Mouse (Mus musculus) thymus, adult 2 months (tissue): Measurements from ENCODE around the gene Mrtfa. TPM values are rescaled to one million over a fixed set of nuclear protein-coding genes. Genes with fewer than 3 reads are reported as not detected.

Experiments used
- DNase-seq: peaks from one replicate; pipeline ENCODE4 v3.0.0; 2021
- H3K27ac ChIP-seq: fragments of 200-500 bp; 2 replicates; pipeline ENCODE4 v1.5.1; 2012; ENCODE audit warnings: low read length, control low read depth; ENCODE audit not compliant: control insufficient read depth, insufficient read depth
- H3K27me3 ChIP-seq: fragments of 200-500 bp; 2 replicates; pipeline ENCODE4 v1.6.1; 2012; ENCODE audit warnings: mild to moderate bottlenecking, low read length, moderate library complexity, mixed read lengths; ENCODE audit not compliant: control insufficient read depth, insufficient read depth
- H3K36me3 ChIP-seq: fragments of 200-500 bp; 2 replicates; pipeline ENCODE4 v1.6.1; 2012; ENCODE audit warnings: mild to moderate bottlenecking, low read length, moderate library complexity; ENCODE audit not compliant: control insufficient read depth, insufficient read depth
- H3K4me1 ChIP-seq: fragments of 200-500 bp; replicated peaks from 2 replicates; pipeline ENCODE4 v1.6.1; 2012; ENCODE audit warnings: low read length; ENCODE audit not compliant: control insufficient read depth, insufficient read depth
- H3K4me3 ChIP-seq: fragments of 200-500 bp; 2 replicates; pipeline ENCODE4 v1.5.1; 2012; ENCODE audit warnings: mild to moderate bottlenecking, low read length, control low read depth, moderate library complexity; ENCODE audit not compliant: control insufficient read depth, insufficient read depth
- CTCF ChIP-seq: fragments of 200-500 bp; IDR thresholded peaks from 2 replicates; pipeline ENCODE4 v1.5.1; 2012; ENCODE audit warnings: mild to moderate bottlenecking, control low read depth, low read length, moderate library complexity, borderline replicate concordance; ENCODE audit not compliant: control insufficient read depth, poor library complexity, insufficient read depth; ENCODE audit errors: extremely low read depth
- POLR2A ChIP-seq: fragments of 200-500 bp; IDR thresholded peaks from 2 replicates; pipeline ENCODE4 v1.6.1; 2012; ENCODE audit warnings: mild to moderate bottlenecking, low read length, control low read depth, moderate library complexity; ENCODE audit not compliant: control insufficient read depth, poor library complexity, insufficient read depth; ENCODE audit errors: extremely low read depth
- WGBS: fragments of 180-500 bp; shearing (Covaris S2); methylation state at CpG from one replicate; pipeline ENCODE4 v1.1.7; 2018; 5-methylcytosine and 5-hydroxymethylcytosine counted together
- polyA plus RNA-seq: library from polyadenylated mRNA; depleted of rRNA; stranded (reverse); fragments of >200 nt; gene quantifications from 2 replicates; pipeline ENCODE4 v1.2.3, GENCODE M21; 2012

Gene Mrtfa
- polyA plus RNA-seq, 1 experiment: 114 TPM

DNA sequence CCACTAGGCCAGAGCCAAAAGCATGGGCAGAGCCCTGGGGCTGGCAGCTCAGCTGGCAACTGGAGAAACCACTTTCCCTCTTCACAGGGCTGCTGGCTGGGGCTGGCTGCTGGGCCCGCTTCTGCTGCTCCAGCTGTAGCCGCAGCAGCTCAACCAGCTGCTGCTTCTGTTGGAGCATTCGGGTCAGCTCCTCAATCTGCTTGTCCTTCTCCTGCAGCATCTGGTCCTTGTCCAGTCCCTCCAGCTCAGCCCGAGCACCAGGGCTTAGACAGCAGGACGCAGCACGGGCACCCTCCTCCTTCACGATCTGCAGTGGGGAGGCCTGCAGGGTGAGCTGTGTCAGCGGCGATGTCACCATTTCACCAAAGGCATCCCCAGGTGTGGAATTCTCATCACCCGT is 174.1 kb downstream of the Mrtfa start:
- no peaks in the 10 kb centered on the region for H3K4me1 ChIP-seq
- DNase-seq: no peak
- no peaks in the 10 kb centered on the region for H3K27me3 ChIP-seq
- no peak for TF ChIP-seq POLR2A
- no peak for TF ChIP-seq CTCF
- H3K4me3 ChIP-seq: no peak overlapping the region
- no peak overlapping the region for H3K27ac ChIP-seq
- peaks cover 69% of the 10 kb centered on the region for H3K36me3 ChIP-seq
- 96% methylated on average over 10 of the region's 10 CpGs for WGBS

DNA sequence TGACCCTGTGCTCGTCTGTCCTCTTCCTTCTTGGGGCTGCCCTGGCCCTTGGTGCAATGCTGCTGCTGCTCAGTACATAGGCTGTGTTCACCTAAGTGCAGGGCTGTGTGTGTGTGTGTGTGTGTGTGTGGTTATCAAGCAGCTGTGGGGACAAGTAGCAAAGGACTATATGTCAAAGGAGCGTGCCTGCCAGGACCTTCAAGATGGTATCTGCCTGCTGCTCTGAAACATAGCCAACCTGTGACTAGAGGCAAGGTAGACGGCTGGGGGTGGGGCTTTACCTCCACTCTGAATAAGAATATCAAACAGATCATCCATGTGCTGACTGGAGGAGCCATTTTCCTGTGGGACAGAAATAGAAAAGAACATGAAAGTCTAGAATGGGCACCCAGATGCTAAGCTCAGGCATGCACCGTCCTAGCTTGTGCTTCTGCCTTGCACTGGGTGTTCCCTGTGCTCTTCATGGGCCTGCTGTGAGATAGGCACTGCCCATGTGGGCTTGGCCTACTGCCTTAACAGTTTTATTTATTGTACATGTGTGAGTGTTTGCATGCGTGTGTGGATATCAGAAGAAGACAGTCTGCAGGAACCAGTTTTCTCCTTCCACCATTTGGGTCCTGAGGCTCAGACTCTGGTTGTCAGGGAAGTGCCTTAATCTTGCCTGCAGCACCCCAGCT is 175.4 kb downstream of the Mrtfa start:
- WGBS: 91% methylated on average over 5 of the region's 5 CpGs
- Histone ChIP-seq H3K27me3 (no peaks in the 10 kb centered on the region), H3K36me3 (peaks cover 56% of the 10 kb centered on the region), H3K4me3 (no peak overlapping the region), H3K27ac (no peak overlapping the region), H3K4me1 (no peaks in the 10 kb centered on the region)
- no peak for DNase-seq
- TF ChIP-seq CTCF (no peak), POLR2A (no peak)

GRCm38 (mm10) chr15:81013186-81013585 is 177.4 kb downstream of the Mrtfa start:
- 95% methylated on average over 7 of the region's 7 CpGs for WGBS

GRCm38 (mm10) chr15:81012359-81012758 is 178.2 kb downstream of the Mrtfa start:
- Histone ChIP-seq H3K27me3 (no peaks in the 10 kb centered on the region), H3K4me3 (no peak overlapping the region), H3K36me3 (peaks cover 30% of the 10 kb centered on the region), H3K27ac (no peak overlapping the region), H3K4me1 (no peaks in the 10 kb centered on the region)
- TF ChIP-seq POLR2A (no peak), CTCF (no peak)
- 95% methylated on average over 4 of the region's 4 CpGs for WGBS
- DNase-seq: no peak

More at GRCm38 (mm10) chr15:81013186-81013585, 177.4 kb downstream of the Mrtfa start:
- Histone ChIP-seq H3K27ac (no peak overlapping the region), H3K27me3 (no peaks in the 10 kb centered on the region), H3K36me3 (peaks cover 38% of the 10 kb centered on the region), H3K4me1 (no peaks in the 10 kb centered on the region), H3K4me3 (no peak overlapping the region)
- no peak for DNase-seq
- TF ChIP-seq POLR2A: no peak
- no peak for TF ChIP-seq CTCF

GRCm38 (mm10) chr15:81011523-81011922 is 179.0 kb downstream of the Mrtfa start:
- no peak for TF ChIP-seq POLR2A
- TF ChIP-seq CTCF: no peak
- DNase-seq: no peak

GRCm38 (mm10) chr15:81010114-81010513 is 180.4 kb downstream of the Mrtfa start:
- Histone ChIP-seq H3K27me3 (no peaks in the 10 kb centered on the region), H3K4me3 (no peak overlapping the region), H3K36me3 (peaks cover 16% of the 10 kb centered on the region), H3K4me1 (no peaks in the 10 kb centered on the region), H3K27ac (no peak overlapping the region)
- TF ChIP-seq POLR2A: no peak
- TF ChIP-seq CTCF: no peak
- DNase-seq: no peak
- 89% methylated on average over 7 of the region's 7 CpGs for WGBS

More at GRCm38 (mm10) chr15:81011523-81011922, 179.0 kb downstream of the Mrtfa start:
- Histone ChIP-seq H3K27me3 (no peaks in the 10 kb centered on the region), H3K4me1 (no peaks in the 10 kb centered on the region), H3K27ac (no peak overlapping the region), H3K36me3 (peaks cover 23% of the 10 kb centered on the region), H3K4me3 (no peak overlapping the region)
- WGBS: 91% methylated on average over 3 of the region's 3 CpGs
